Mouse (Mus musculus): ENCODE data around the gene Icmt.

The Icmt gene

DNA sequence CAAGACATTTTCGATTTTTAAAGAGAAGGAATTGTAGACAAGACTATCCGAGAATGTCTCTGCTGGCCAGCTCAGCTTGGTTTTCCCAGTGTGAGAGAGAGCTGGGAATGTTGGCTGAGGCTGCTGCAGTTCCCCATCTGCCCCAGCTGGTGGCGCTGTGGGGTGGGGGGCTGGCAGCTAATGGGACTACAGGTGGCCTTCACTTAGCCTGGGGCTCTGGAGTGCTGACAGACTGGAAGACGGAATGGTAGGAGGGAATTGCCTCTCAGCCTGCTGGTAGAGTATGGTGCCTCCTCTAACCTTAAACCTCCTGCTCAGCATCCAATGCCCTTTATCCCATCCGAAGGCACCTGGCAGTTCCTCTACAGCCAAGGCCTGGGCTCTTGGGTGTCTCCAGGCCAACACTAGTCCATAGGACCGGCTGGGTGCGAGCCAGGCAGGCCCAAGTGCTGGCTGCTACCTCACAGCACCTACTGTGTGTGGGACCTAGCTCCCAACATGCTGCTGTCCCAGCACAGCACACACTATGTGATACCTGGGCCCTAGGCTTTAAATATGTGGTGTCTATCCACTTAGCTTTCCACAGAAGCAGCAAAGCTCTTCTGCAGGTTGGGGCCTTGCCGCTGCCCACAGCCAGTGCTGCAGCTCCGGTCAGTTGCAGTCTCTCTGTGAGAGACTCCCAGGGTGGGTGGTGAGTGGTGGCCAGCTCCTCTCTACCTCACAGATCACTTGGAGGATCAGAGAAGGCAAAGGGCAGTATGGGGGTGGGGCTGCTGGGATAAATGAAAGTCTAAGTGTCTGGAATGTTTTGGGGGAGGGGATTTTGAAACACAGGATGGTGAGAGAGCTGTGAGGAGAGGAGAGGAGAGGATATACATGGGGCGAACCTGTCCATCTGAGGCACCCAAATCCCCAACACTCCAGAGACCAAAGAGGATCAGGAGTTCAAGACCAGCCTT lies 20.4 kb upstream of the Icmt start:
- peak; percentile 70 for DNase-seq

DNA sequence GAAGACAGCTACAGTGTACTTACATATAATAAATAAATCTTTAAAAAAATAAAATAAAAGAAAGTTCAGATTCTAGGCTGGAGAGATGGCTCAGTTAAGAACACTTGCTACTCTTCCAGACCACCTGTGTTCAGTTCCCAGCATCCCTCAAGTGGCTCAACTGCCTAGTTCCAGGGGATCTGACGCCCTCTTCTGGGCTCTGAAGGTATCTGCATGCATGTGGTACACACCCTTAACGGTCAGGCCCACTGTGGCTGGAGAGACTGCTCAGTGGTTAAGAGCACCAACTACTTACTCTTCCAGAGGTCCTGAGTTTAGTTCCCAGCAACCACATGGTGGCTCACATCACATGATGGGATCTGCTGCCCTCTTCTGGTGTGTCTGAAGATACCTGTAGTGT lies 19.1 kb upstream of the Icmt start:
- no peak for DNase-seq

DNA sequence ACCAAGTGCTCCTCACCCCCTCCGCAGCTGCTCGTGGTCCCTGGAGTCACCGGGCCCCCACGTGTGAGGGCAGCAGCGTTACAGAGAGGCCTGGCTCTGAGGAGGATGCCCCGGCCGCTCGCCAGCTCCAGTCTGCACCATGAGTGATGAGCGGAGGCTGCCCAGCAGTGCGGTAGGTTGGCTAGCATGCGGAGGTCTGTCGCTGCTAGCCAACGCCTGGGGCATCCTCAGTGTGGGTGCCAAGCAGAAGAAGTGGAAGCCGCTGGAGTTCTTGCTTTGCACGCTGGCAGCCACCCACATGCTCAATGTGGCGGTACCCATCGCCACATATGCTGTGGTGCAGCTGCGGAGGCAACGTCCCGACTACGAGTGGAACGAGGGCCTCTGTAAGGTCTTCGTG lies 18.0 kb upstream of the Icmt start:
- no peak for DNase-seq

DNA sequence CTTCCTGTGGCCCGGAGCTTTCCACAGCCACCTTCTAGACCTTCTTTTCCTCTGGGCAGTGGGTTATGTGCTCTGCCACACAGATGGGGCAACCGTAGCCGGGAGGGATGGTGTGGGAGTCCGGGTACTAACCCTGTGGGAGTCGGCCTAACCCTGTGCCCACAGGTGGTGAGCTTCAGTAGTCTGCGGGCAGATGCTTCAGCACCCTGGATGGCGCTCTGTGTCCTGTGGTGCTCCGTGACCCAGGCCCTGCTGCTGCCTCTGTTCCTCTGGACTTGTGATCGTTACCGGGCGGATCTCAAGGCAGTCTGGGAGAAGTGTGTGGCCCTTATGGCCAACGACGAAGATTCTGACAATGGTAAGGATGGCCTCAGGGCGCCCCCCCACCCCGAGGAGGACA lies 15.4 kb upstream of the Icmt start:
- DNase-seq: no peak

DNA sequence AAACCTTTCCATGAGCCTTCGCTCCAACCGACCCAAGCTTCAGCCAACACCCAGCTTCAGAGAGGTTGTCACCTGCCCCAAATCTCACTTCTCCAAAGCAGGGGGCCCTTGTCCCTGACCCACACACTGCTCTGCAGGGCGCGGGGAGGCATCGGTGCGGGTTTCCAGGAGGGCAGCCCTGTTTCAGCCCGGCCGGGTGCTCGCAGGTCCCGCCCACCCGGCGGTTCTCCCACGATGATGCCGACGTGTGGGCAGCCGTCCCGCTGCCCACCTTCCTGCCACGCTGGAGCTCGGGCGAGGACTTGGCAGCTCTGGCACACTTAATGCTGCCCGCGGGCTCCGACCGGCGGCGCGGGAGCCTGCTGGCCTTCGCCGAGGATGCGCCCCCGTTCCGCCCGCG lies 14.3 kb upstream of the Icmt start:
- no peak for DNase-seq

DNA sequence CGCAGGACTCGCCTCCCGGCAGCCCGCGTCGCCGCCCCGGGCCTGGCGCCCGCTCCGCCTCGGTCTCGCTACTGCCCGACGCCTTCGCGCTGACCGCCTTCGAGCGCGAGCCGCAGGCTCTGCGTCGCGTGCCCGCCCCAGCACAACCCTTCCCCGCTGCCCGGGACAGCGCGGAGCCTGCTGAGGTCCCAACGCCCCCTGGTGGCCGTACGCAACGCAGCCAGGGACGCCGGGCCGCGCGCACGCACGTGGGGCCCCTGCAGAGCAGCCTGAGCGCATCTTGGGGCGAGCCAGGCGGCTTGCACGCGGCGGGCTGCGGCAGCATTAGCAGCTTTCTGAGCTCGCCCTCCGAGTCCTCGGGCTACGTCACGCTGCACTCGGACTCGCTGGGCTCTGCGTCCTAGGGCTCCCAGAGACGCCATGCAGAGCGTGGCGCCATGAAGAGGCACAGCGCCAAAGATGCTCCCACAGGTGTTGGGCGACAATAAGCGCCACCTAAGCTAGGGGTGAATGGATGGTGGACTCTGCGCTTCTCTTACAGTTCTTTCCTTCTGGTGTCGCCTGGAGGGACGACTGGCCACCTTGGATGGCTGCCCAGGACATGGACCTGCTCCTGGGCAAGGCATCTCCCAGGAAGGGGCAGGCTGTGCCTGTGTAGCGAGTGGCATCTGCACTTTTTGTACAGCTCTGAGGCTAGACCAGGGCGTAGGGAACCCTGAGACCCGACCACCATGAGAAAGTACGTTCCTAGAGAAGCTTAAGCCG lies 13.7 kb upstream of the Icmt start:
- DNase-seq: peak; percentile 86

DNA sequence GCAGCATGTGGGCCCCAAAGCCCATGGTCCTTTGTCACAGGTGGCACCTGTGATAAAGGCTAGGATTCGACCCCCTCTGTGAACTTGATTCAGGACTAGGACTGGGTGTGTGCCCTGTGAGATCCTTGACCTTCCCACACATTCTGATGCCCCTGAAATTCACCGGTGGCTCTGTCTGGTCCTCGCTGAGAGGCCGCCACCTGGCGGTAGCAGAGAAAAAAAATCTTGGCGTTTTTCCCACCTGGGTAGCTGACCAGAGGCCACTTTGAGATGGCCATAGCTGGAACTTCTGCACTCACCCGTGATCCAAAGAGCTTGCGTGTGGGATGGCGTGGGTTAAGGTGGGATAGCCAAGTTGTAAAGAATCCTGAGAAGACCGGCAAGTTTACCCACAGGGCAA lies 11.5 kb upstream of the Icmt start:
- DNase-seq: peak; percentile 84

DNA sequence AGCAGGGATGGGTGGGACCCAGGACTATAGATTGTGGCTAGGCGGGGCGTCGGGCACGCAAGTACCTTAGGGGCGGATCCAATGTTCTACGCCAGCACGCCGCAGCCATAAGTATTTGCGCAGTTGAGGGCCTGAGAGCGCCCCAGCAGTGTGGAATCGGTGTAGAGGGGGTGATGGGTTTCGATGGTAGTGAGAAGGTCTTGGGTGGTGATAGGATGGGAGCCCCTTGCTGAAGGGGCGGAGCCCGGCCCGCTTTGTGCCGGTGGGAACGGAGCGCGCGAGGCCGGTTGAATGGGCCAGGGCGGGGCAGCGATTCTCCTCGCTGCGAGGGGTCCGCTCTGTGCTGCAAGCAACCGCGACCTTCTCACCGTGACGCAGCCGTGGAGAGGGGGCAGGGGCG lies 10.8 kb upstream of the Icmt start:
- no peak for DNase-seq

DNA sequence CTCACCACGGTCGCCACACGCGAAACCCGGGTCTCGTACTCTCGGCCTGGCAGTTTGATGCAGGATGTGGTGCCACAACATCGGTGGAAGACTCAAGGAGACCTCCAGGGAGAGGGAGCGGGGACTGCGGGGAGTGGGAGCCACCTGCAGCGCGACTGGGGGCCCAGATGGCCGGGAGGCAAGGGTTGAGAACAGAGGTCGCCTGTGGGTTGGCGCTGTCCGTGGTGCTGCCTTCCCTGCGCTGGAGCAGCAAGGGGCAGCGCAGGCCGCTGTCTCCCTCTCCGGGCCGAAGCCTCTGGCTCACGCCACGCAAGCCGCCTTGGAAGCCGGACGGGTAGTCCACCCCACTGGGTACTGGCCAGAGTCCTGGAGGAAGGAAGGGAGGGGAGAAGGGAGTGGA lies 10.1 kb upstream of the Icmt start:
- DNase-seq: no peak

DNA sequence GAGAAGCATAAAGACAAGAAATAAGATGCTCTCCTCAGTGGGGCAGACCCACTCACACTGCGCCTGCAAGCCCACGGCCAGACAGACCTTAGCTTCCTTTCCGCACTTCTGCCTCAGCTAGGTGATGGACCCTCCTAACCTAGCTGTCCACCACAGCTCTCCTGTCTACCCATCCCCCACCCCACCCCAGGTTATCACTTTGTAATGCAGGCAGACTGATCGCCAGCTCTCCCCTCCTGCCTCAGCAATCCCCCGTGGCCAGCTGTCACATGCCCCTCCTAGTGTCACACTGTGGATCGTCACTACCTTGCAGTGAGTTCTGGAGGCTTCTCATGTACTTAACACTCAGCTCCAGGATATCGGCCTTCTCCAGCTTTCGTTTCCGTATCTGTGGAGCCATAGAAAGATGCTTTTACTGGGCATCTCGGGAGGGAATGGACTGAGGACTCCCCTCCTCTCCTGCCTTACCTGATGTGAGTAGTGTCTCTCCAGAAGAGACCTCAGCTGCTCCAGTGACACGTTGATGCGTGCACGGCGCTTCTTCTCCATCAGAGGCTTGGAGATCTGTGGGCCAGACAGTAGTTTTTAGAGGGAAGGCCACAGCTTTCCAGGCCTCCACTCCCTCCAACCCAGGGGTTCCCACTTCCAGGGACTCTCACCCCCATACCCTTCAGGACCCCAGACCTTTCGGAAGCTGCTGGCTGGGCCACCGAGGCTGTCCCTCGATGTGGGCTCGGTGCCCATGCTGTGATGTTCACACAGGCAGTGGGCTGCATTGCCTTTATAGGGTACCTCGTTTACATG lies 9.5 kb upstream of the Icmt start:
- no peak for DNase-seq

DNA sequence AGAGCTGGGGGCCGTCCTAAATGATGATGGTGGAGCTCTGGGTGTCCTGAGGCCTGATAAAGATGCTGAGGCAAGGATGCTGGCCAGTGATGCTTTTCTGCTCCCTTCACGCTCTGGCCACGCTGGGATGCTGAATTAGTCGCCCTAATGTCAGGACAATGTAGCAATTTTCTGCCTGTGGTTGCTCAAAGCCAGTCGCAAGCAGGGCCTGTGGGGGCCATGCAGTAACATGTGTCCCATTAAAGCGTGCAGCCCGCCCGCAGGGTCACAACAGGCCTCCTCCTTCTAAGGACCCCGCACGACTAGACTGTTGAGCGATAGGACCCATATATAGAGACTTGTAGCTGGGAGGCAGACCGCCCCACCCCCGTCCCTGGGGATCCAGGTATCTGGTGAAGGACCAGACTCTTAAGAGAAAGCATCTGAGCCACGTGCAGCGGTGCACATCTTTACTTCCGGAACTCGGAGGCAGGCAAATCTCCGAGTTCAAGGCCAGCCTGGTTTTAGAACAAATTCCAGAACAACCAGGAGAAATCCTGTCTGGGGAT lies 8.6 kb upstream of the Icmt start:
- no peak for DNase-seq

DNA sequence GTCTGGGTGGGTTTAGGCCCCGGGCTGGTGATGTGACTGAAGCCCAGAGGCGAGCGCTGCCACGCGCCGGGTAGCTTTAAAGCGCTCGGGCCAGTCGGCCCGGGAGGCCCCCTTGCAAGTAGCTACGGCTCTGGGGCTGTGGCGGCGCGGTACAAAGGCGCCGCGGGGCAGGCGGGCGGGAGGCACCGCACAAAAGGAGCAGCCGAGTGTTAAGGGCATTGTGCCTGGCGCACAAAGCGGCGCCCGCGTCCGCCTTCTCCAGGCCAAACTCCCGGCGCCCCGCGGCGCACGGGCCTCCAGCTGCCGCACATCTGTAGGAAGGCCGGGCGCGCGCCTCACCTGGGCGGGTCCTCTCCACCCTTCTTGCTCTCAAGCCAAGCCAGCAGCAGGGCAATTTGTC lies 6.6 kb upstream of the Icmt start:
- no peak for DNase-seq

DNA sequence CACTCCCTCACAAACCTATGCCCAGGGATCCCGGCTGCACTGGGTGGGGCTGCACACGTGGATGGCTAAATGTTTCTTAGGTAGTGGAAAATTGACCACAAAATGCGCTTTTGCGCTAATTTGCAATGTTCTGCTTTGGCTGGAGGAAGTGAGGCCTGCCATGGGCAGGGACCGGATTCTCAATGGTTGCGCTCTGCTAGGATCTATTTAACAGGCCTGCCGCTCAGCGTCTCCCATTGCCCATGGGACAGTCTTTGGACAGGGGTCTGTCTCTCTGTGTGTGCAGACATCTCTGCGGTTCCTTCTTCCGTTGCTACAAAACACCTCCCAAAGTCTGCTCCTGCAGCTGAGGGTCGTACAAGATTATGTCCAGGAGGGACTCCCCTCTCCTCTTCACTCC lies 6.0 kb upstream of the Icmt start:
- no peak for DNase-seq

DNA sequence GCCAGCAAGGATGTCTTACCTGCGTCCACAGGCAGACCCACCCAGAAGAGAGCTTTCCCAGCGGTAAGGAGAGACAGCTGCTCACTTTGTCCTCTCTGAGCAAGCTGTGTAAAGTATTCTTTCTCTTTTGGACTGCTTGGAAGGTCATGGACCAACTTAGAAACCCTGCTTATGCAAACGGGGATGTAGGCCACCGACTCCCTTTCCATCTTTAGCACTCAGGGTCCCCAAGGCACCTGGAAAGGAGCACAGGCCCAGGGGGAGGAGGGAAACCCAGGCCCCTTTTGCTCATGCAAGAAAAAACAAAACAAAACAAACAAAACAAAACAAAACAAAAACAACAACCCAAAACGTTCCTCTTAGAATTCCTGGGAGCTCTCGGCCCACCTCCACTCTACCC lies 5.5 kb upstream of the Icmt start, which contains the start of gene Hes3:
TSS of gene Hes3 (minus strand) at position 101 of the 400 bp plus-strand sequence.
- no peak for DNase-seq

DNA sequence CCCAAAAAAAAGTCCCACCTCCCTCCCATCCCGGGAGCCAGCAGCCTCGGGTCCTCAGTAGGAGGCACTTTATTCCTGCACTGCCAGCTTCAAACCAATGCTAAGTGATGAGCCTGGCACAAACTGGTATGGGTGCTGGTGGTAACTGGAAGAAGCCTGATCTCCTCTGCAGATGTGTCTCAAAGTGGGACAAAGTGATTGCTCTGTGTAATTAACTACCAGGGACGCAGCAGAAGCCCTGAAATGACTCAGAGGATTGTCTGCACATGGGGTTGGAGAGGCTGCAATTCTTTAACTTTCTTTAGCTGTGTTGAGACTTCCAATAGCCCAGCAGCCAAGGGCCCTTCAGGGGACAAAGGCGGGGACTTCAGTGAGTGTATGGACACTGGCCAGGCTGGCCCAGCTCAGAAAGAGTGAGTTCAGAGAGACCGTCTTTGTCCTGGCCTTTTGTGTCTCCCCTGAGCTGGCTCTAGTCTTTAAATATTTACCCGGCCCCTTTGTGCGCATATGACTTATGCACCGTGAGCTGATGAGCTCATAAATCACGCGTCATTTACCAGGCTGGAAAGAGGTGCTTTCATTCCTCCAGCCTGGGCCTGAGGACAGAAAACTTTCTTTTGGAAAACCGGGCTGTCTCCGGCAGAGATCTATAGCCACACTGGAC lies 4.8 kb upstream of the Icmt start:
- no peak for DNase-seq

DNA sequence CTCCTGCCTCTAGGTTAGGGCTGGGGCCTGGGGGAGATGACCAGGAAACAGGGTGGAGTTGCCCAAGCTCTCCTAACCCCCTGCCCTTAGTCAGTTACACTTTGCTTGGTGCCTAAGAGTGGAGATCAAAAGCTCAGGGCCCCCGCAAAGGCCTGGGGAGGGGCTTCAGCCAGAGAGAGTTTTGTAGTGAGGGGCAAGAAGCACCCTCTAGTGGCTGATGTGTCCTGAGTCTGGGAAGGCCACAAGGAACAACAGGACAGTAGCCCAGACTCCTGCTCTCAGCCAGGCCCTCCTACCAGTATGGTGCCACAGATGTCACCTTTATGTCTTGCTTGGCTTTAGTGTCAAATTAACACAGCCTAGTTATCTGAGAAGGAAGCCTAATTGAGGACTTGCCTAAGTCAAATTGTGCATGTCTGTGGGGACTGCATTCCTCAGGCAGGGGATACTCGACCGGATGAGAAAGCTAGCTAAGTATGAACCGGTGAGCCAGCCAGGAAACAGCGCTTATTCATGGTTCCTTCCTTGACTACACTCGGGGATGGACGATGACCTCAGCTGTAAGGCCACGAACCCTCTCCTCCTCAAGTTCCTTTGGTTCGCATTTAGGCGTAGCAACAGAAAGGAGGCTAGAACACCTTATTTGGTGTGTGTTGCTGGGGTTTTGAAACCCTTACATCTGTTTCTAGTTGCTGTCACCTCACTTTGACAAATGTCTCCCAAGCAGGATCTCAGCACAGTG lies 2.7 kb upstream of the Icmt start:
- DNase-seq: no peak

DNA sequence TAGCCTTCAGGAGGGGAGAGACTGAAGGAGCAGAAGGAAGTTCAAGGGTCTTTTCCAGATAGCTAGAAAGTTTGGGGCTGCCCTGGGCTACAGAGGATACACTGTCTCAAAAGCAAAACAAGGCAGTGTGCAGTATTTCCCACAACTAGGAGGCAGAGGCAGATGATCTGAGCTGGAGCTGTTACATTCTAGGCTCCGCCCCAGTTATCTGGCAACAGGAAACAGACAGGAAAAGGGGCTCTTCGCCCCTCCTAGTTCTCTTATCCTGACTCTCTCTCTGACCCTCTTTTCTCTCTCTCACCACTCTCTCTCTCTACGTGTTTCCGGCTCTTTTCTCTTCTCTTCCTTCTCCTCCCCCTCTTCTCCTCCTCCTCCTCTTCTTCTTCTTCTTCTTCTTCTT lies 1.1 kb upstream of the Icmt start:
- DNase-seq: no peak

DNA sequence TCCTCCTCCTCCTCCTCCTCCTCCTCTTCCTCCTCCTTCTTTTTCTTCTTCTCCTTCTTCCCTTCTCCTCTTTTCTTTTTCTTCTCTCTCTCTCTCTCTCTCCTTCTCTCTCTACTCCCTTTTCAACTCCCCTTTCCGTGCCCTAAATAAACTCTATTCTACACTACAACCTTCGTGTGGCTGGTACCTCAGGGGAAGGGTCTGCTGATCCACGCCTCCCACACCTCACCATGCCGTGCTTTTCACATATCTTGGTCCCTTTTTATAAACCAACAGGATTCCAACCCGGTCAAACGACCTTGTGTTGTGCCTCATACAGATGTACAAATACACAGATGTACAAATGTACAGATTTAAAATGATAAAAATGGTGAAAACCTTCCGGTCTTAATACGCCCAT lies 656 bp upstream of the Icmt start:
- DNase-seq: no peak

DNA sequence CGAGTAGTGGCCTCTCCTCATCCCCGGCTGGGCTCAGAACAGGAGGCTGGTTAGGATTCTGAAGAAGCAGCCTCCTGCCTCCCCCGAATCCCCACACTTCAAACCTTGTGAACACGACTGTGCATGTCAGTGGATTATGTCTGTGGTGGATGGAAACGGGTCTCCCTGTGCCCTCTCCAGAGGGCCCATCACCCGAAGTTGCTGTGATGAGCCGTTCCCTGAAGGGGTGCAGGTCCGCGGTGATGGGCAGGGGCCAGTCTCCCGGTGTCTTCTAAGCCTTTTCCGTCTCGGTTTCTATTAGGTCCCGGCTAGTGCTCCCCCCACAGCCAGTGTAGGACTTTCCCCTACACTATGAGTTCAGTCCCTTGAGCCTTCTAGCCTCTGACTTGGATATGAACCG lies 1.8 kb downstream of the Icmt start:
- no peak for DNase-seq

DNA sequence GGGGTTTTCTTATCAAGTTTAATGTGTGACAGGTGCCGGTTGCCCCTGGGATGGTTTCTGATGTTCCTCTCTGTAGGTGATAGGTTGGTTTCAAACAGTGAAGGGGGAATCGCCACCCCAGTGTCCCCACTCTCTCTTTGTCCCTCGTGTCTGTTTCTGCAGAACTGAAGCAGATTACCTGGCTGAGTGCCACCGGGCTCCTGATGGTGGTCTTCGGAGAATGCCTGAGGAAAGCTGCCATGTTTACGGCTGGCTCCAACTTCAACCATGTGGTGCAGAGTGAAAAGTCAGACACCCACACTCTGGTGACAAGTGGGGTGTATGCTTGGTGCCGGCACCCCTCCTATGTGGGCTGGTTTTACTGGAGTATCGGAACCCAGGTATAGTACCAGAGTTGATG lies 3.3 kb downstream of the Icmt start:
- DNase-seq: no peak

DNA sequence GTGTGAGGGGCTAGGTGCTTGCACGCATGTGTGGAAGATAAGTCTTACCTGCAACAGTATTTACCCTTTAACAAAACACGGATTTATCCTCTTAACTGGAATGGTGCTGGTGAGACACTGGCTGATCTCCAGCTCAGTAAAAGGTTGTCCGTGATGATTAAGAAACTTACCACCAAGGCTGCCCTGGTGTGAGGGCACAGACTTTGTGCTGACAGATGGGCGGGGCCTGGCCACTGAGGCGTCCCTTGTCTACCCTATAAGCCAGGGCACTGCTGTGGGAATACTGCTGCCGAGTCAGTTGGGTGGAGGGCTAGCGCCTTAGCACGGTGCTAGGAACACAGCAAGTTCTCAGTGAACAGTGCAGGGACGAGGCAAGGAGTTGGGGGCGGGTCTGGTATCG lies 5.0 kb downstream of the Icmt start:
- no peak for DNase-seq

DNA sequence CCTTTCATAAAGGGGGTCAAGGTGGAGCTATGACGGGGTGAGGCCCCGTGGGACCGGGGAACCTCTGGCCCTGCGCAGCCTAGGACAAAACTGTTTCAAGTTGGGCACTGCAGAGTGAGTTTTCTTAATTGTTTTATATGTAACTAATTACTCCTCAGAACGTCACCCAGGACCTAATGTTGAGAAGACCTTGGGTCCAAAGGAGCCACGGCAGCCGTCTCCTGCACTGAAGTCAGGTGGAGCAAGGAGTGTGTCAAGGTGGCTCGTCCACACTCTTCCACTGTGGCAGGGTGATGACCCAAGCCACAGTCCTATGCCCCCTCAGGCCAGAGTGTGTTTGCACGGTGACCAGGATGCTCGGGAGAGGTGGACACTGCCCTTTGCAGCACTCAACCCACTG lies 6.1 kb downstream of the Icmt start:
- DNase-seq: no peak
